Mouse (Mus musculus): Measurements from ENCODE around the gene Hrct1. TPM values are rescaled to one million over a fixed set of nuclear protein-coding genes. Genes with fewer than 3 reads are reported as not detected.

The Hrct1 gene
- total and polyA plus RNA-seq, 3 experiments: not detected

- Histone ChIP-seq H3K9me3 (replicated peaks; ENCODE audit: low read length) (no peaks in the 10 kb centered on the region), H3K27ac (ENCODE audit: insufficient read depth, low read depth) (no peak overlapping the region), H3K79me2 (replicated peaks; ENCODE audit: control insufficient read depth, extremely low read depth, insufficient read depth, poor library complexity, severe bottlenecking) (no peaks in the 10 kb centered on the region), H3K4me3 (replicated peaks in 1 of 3; ENCODE audit: low read depth in 2 of 3, low read length in 2 of 3, poor library complexity in 1 of 3) (no peak overlapping the region), H3K4me2 (ENCODE audit: insufficient read depth, low read depth, poor library complexity, severe bottlenecking) (no peak overlapping the region), H3K27me3 (replicated peaks) (peaks cover 87% of the 10 kb centered on the region), H3K4me1 (ENCODE audit: control insufficient read depth in 1 of 2, insufficient read depth in 2 of 2) (no peaks in the 10 kb centered on the region), H3K36me3 (replicated peaks in 1 of 2; ENCODE audit: control insufficient read depth in 1 of 2, insufficient read depth in 1 of 2, low read length in 1 of 2) (no peaks in the 10 kb centered on the region), H3K9ac (ENCODE audit: insufficient read depth, low read depth) (no peak overlapping the region)
- in situ Hi-C loops (cut with MboI; ENCODE audit: low pct_ligation_motif_present, low pct_unique_long_range_greater_than_20kb, low sequenced_read_pairs) (no loop called here), dilution Hi-C loops (cut with MboI; ENCODE audit: extremely low pct_ligation_motif_present, extremely low pct_unique_long_range_greater_than_20kb, low sequenced_read_pairs) (no loop called here)
- DNase-seq (ENCODE audit: extremely low read depth): no peak
- TF ChIP-seq MEF2A (IDR thresholded peaks at IDR 0.05; ENCODE audit: borderline replicate concordance, low read depth, low read length) (no peak), E2F4 (IDR thresholded peaks at IDR 0.05; ENCODE audit: insufficient replicate concordance, low read depth, low read length) (no peak), EP300 (IDR thresholded peaks at IDR 0.05; ENCODE audit: low read length) (no peak), CHD2 (IDR thresholded peaks at IDR 0.05; ENCODE audit: low read length) (no peak), USF1 (IDR thresholded peaks at IDR 0.05; ENCODE audit: low read depth, low read length) (no peak), HCFC1 (IDR thresholded peaks at IDR 0.05; ENCODE audit: low read depth, low read length) (no peak), MAX (IDR thresholded peaks at IDR 0.05; ENCODE audit: low read length) (no peak), GABPA (IDR thresholded peaks at IDR 0.05; ENCODE audit: insufficient replicate concordance, low read depth, low read length) (no peak), ZKSCAN1 (IDR thresholded peaks at IDR 0.05; ENCODE audit: borderline replicate concordance, low read depth, low read length) (no peak), TBP (conservative IDR thresholded peaks at IDR 0.05; ENCODE audit: low read depth, low read length) (no peak), RCOR1 (conservative IDR thresholded peaks at IDR 0.05; ENCODE audit: low read depth, low read length) (no peak), JUND (conservative IDR thresholded peaks at IDR 0.05; ENCODE audit: low read depth, low read length) (no peak), MAFK (IDR thresholded peaks at IDR 0.05; ENCODE audit: insufficient replicate concordance, low read length) (no peak), UBTF (IDR thresholded peaks at IDR 0.05; ENCODE audit: low read depth, low read length) (no peak), NELFE (IDR thresholded peaks at IDR 0.05; ENCODE audit: low read depth, low read length) (no peak), ZMIZ1 (IDR thresholded peaks at IDR 0.05; ENCODE audit: low read depth, low read length) (no peak), NRF1 (IDR thresholded peaks at IDR 0.05; ENCODE audit: low read depth, low read length) (no peak), PAX5 (IDR thresholded peaks at IDR 0.05; ENCODE audit: low read length) (no peak), MAZ (IDR thresholded peaks at IDR 0.05; ENCODE audit: low read depth, low read length) (no peak), USF2 (conservative IDR thresholded peaks at IDR 0.05; ENCODE audit: low read depth, low read length) (no peak)
These were observed 36.0 kb upstream of the Hrct1 start for GRCm38 (mm10) chr4:43691026-43691425.

- peaks cover 90% of the 10 kb centered on the region for H3K27me3 ChIP-seq (replicated peaks)
- H3K4me3 ChIP-seq (replicated peaks in 1 of 3; ENCODE audit: low read depth in 2 of 3, low read length in 2 of 3, poor library complexity in 1 of 3): no peak overlapping the region
- in situ Hi-C loops (cut with MboI; ENCODE audit: low pct_ligation_motif_present, low pct_unique_long_range_greater_than_20kb, low sequenced_read_pairs): no loop called here
- H3K9ac ChIP-seq (ENCODE audit: insufficient read depth, low read depth): no peak overlapping the region
- no peaks in the 10 kb centered on the region for H3K79me2 ChIP-seq (replicated peaks; ENCODE audit: control insufficient read depth, extremely low read depth, insufficient read depth, poor library complexity, severe bottlenecking)
- H3K27ac ChIP-seq (ENCODE audit: insufficient read depth, low read depth): no peak overlapping the region
- dilution Hi-C loops (cut with MboI; ENCODE audit: extremely low pct_ligation_motif_present, extremely low pct_unique_long_range_greater_than_20kb, low sequenced_read_pairs): no loop called here
- no peaks in the 10 kb centered on the region for H3K36me3 ChIP-seq (replicated peaks in 1 of 2; ENCODE audit: control insufficient read depth in 1 of 2, insufficient read depth in 1 of 2, low read length in 1 of 2)
- no peak overlapping the region for H3K4me2 ChIP-seq (ENCODE audit: insufficient read depth, low read depth, poor library complexity, severe bottlenecking)
- no peak for DNase-seq (ENCODE audit: extremely low read depth)
- no peaks in the 10 kb centered on the region for H3K9me3 ChIP-seq (replicated peaks; ENCODE audit: low read length)
- TF ChIP-seq HCFC1 (IDR thresholded peaks at IDR 0.05; ENCODE audit: low read depth, low read length) (no peak), EP300 (IDR thresholded peaks at IDR 0.05; ENCODE audit: low read length) (no peak), IRF4 (IDR thresholded peaks at IDR 0.05; ENCODE audit: low read depth, low read length) (no peak), MAZ (IDR thresholded peaks at IDR 0.05; ENCODE audit: low read depth, low read length) (no peak), SIN3A (IDR thresholded peaks at IDR 0.05; ENCODE audit: low read length) (no peak), PAX5 (IDR thresholded peaks at IDR 0.05; ENCODE audit: low read length) (no peak)
- H3K4me1 ChIP-seq (ENCODE audit: control insufficient read depth in 1 of 2, insufficient read depth in 2 of 2): no peaks in the 10 kb centered on the region
These were observed 33.2 kb upstream of the Hrct1 start for GRCm38 (mm10) chr4:43693806-43694241.

All from CH12.LX (cell line).